Mouse (Mus musculus) R1 (cell line): ENCODE data around the gene March4.
A peak's percentile ranks its signal among the peaks of the same experiment; 100 is the strongest.

Experiments used
- DNase-seq: peaks from one replicate; pipeline ENCODE4 v3.0.0-alpha.2; 2018; ENCODE audit warnings: low read depth, low spot score

March4 gene

DNA sequence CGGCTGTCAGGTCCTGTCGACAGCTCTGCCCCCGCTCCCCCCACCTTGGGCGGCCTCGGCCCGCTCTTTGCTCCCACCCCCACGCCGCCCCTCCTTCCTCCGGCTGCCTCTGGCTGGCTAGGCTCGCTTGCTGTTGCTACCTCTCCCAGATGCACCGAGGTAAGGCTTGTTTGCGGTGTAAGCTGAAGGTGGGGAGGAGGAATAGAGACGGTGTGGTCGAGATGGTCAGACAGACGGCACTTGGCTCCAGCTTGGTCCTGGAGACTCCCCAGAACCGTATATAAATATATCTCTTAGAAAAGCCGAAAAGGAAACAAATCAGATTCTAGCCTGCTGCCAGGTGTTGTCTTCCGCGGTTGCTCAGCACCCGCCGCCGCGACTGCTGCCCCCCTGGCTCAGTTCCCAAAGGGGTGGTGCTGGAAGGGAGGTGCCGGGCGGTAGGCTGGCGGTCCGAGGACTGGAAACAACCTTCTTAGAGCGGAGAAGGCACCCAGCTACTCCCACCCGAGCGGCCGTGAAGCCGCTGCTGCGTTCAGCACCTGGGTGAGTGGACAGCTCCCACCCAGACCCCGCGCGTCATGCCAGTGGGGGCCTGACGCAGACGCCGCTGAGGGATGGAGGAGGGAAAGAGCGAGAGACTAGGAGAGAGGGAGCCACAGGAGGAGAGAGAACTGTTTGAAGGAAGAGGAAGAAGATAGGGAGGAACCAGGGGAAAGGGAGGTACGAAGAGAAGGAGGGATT, at the start of gene March4:
TSS of gene March4 (minus strand) at position 320 of the 741 bp plus-strand sequence.
- peak; percentile 72 for DNase-seq

DNA sequence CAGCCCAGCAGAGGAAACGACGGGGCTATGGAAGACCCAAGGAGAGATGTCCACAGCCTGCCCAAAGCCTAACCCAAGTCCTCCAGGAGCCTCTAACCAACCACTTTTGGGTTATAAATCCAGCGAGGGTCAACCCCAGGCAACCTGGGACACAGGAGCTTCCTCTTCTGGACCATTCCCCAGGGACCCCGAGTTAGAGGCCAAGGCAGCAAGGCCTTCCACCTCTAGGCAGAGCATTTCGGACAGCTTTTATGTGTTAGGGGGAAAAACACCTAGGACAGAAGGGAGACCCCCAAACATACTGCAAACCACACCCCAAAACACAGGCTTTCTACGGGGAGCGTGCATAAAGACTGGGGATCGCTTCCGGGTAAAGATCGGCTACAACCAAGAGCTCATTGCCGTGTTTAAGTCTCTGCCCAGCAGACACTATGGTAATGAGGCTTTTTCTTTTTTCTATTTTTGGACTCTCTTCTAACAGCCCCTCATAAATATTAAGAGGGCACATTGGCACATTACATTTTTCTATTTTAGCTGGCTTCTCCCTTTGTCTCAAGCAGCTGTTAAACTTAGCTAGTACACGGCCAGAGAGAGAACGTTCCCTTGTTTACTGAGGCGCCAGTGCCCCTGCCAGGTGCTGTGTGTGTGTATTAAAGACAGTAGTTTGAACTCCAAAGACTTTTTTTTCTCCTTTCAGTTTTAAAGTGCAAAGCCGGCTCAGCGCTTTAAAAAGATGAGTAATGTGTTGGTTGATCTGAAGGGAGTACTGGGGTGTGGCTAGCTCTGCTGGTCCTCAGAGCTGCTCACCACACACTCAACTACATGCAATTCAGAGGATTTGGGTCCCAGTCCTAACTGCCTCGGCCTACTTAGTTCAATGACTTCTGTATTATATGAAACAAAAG, 49.5 kb upstream of the March4 start:
- DNase-seq = no peak

DNA sequence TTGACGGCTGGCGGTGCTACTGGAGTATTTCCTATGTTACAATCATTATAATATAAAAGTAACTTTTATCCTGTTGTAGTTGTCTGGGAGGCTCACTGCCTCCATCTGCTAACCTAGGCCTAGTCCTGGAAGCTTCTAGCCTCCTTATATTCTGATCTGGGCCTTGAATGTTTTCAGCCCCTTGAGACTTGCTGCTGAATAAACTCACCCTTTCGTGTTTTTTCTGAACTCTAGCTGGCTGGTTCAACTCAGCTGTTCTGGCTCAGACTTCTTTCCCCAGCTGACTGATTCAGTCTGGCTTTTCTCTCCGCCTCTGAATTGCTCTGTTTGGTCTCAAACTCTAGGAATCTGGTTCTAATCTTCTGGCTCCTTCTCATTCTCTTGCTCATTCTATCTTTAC, 47.2 kb upstream of the March4 start:
- DNase-seq = no peak

DNA sequence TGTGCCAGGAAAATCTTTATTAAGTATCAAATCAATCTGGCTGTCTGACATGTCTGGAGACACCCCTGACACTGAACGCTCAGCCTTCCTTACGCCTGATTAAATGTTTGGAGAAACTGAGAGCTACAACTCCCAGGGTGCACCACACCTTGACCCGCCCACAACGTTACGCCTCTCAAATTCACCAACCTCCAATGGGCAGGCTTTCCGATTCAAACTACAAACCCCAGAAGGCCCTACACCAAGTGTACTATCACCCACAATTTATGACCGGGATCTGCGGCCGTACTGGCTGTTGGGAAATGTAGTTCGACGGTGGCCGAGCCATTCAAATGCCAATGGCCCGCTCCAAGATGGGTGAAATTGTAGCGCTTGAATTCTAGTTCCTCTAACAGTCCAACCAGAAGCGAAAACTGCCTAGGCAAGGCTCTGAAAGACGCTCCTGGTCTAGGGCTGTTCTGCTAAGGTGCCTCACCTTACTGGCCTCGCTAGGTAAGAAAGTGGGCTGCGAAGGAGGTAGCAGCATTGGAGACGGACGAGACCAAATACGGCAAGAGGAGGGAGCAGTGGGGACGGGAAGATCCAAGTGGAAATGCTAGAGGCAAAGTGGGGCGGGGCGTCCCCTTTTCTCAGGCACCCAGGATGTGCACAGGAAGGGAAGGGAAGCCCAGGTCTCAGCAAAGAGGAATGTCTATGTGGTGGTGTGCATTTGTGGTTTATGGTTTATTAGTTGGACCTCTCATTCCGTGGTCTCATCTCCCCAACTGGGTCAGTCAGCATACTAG, 46.4 kb upstream of the March4 start, which contains the start of gene Smarcal1:
TSS of gene Smarcal1 (plus strand) at position 305 of the 785 bp plus-strand sequence.
- peak; percentile 99 for DNase-seq

DNA sequence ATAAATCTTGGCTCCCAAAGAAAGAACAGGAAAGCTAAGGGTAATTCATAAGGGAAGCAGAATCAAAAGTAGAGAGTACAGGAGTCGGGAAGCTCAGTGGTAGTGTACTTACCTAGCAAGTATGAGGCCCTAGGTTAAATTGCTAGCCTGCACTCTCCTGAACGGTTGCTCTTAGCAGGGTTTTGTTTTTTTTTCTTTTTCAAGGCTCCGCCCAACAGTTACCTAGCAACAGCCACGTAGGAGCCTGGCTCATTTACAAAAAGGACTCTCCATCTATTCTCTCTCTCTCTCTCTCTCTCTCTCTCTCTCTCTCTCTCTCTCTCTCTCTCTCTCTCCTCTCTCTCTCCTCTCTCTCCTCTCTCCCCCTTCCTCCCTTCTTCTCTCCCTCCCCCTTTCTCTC, 42.1 kb upstream of the March4 start:
- peak; percentile 82 for DNase-seq

DNA sequence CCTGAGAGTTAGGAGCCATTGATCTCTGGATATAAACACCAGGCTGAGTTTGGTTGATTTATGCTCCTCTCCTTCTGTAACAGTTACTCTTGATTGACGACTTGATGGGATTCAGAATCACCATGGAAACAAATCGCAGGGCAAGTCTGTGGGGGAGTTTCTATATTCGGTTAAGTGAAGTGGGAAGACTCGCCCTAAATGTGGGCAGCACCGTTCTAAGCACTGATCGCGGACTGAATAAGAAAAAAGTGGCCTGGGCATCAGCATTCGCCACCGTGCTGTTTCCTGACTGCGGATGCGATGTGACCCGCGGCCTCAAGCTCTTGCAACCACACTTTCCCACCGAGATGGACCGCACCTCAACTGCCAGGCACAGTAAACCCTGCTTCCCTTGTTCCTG, 41.6 kb upstream of the March4 start:
- DNase-seq = peak; percentile 37

DNA sequence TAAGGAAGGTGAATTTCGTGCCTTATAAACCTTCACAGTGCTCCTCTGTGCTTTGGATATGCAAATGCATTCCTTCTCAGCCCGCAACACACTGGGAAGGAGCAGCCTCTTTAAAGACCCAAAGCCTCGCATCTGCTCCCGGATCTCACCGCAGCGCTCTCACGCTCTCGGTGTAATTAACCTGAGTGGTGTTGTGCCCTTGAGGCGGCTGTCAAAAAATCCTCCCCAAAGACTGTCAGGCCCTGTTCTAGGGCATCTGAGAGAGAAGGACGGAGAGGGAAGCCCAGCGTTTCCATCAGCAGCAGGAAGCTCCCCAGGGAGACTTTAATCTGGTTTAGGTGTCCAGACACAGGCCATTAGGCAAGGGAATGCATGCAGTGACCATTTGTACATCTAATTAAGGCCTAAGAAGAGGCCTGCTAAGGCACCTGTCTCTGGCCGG, 40.8 kb upstream of the March4 start:
- peak; percentile 71 for DNase-seq

DNA sequence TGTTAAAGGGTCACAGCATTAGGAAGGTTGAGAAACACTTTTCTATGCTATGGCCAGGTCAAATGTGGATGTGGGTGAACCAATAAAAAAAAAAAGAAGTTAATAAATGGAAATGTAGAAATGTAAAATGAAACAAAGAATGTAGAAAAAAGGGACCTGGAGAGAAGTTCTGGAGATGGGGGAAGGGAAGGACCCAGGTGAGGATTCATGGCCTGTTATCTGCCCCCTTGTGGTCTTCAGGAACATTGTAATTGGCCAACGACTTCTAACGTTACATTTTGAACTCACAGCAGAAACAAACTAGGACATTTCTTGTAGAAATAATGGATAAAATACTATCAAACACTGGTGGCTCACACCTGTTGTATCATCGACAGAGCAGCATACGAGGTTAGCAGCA, 38.4 kb upstream of the March4 start:
- peak; percentile 51 for DNase-seq

DNA sequence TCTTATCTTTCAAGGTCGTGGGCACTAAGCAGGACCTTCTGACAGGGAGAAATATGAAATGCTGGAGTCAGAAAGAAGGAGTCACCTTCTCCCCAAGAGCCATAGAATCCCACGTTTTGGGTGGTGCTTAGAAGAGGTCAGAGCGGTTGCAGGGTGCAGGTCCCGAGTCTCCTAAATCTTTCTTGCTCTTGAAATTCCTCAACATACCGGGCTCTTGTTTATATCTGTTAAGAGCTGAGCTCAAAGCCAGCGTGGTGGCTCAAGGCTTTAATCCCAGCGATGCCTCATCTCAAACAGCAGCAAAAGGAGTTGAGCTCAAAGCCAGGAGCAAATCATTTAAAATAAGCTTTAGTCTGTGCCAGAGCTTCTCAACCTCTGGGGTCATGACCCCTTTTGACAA, 37.9 kb upstream of the March4 start:
- no peak for DNase-seq

DNA sequence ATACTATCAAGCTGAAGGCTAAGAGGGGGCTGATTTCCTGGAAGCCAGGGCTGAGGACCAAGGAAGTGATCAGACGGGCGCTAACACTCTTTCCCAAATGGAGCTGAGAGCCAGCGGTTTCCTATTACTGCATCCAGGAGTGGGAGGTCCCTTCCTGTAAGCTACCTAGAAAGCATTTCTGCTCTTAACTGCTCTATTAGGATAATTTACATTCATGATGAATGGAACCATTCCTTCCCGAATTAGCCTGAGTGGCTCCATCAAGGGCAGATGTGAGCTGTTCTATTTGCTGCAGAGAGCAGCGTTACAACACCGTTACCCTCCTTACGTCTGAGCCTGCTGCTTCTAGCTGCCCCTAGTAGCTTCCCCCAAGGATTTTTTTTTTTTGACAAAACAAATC, 37.3 kb upstream of the March4 start:
- DNase-seq = no peak

DNA sequence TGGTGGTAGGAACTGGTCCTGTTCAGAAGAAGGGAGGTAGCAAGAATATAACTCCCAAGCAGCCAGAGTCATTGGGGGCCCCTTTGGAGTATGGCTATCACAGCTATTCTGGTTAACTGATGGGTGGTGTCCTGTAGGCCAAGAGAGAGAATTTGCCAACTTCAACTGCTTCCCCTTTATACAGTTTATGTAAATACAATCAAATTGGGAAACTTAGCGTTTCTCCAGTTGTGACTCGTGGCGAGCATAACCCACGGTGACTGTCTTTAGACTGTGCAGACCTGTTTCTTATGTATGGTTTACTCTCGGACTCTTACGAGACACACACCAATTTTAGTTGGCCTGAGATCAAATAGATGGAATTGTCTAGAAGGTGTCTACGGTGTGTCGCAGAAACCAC, 32.0 kb upstream of the March4 start:
- no peak for DNase-seq

DNA sequence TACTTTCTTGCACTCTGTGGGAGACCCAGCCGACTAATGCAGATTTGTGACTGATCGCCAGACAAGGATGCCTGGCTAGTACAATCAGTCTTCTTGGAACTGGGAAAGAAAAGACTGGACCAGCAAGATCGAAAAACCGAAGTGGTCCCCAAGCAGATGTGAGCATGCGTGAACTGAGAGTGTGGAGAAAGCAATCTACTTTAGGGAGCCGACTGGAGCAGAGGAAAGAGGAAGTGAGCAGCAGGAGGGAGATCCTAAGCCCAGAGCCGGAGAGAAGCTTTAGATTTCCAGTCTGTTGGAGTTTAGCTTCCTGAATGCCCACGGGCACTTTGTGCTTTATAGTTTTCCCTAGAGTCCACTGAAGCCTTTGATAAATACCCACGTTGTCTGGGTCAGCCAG, 30.3 kb upstream of the March4 start:
- peak; percentile 57 for DNase-seq

DNA sequence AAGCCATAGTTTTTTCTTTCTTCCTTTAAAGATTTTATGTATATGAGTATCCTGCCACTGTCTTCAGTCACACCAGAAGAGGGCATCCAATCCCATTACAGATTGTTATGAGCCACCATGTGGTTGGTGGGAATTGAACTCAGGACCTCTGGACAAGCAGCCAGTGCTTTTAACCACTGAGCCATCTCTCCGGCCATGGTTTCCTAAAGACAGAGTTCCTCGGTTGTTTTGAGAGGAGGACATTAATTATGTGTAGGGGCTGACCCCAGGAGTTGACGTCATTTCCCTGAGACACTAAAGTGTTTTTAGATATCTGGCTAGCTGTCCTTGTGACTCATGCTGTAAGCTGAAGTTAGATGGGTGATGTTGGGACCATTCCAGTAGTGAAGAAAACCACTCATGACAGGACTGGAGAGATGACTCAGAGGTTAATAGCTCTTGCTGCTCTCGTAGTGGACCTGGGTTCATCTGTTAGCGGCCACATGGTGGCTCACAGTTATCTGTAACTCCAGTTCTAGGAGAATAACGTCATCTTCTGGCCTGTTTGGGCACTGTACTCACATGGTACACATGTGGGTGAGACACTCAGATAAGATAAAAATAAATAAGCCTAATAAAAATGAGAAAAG, 27.7 kb upstream of the March4 start:
- no peak for DNase-seq

DNA sequence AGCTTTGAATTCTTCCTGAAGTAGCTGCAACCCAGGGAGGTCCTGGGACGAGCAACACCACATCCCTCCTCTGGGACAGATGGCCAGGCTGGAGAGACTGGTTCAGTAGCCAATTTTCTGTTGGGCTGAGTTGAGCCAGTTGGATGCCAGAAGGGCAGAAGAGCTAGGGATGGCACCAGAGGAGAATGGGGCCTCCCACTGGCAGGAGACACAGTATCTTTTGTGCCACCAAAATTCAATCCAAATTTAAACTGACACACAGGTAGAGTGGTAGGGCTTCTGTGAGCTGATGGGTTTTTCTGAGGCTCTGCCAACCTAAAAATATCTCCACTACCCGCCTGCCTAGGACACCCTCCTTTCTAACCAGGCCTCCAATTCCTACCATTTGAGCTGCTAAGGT, 21.9 kb upstream of the March4 start:
- no peak for DNase-seq

DNA sequence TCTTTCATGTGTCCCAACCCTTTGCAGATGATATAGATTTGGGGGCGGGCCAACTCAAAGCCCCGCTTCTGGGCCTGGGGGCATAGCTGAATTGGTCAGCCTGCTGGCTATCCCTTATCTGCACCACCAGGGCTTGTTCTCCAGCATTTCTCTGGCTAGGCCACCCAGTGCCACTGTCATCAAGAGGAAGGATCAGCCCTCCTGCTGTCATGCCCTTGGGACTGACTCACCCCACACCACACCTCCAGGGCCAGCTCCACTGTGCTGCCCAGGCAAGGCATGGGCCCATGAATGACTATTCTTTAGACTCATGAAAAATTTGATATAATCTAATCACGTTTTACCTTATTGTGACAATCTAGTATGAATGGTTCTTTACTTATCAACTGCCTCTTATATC, 19.7 kb upstream of the March4 start:
- no peak for DNase-seq

DNA sequence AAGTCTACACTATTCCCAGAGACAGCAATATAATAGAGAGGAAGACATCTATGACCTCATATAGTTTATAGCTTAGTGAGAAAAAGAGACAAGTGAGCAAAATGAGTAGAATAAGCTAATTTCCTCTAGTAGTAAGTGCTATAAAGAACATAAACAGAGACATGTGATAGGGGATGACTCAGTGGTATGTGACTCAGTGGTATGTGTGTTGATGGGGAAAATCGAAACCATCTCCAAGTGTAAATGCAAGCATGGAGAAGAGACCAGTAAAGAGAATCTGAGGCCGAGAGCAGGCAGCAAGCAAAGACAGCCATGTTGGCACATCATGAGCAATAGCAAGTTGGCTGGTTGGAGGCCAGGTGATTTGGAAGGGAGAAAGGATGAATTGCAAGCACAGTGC, 13.6 kb upstream of the March4 start:
- DNase-seq = no peak

DNA sequence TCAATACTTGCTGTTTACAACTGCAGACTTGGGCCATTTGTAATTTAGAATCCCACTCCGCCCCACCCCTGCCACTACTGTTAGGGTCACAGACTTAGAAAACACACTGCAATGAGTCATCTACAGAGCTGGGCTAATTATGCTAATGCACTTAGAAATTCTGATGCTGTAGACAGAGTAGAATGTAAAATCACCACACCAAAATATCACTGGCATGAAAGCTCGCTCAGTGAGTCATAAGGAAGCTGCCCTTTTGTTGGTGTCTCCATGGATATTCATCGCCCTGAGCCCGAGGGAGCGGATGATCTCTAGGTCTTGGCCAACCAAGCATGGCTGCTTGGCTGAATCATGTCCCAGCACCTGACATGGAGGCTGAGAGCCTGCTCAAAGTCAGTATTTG, 1.5 kb upstream of the March4 start:
- DNase-seq = no peak

DNA sequence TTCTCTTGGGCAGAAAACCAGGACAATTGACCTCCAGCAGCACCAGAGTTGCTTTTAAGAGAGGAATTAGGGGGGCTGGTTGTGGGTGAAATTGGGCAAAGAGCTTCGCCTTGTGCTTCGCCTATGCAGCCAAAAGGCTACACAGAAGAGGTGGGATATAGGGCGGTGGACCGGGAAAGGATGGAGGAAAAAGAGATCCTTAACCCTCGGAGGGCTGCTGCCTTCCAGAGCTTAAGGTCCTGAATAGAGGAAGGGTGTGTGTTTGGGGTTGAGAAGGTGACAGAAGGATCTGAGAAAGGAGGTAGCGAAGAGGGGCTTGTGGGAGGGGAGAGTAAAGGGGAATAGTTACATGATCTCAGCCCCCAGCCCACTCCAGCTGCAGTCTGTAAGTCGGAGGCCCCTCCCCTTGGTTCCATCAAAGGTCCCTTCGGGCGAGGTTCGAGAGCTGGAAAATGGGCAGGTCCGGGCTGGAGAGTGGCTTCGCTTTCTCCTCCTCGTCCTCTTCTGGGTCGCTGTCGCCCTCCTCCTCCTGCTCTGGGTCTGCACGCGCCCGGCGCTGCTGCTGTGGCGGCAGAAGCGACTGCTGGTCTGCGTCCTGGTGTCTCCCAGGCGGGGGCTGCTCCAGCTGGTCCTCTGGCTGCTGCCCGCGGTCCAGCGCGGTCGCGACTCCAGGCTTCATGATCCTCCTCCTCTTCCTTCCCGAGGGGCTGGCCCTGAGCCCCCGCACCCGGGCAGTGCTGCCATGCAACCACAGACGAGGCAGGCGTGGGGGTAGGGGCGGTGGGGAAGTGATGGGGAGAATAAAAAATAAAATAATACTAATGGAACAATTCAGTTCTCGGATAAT, 782 bp downstream of the March4 start:
- peak; percentile 15 for DNase-seq

DNA sequence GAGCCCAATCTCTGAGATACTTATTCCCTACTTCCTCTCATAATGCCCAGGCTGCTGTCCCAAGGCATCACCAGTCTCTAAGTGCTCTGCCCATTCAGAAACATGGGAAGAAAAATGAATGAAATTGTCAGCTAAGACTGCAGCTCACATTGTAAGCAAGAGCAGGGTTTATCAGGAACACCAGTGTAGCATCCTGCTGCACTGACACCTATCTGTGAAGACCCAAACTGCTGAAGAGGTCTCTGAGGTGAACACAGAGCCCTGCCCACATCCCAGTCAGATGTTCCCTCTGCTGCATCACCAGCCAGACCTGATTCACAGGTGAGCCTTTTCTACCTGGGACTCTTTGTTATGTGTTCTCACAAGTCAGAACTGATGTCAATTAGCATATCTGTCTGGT, 3.3 kb downstream of the March4 start:
- no peak for DNase-seq

DNA sequence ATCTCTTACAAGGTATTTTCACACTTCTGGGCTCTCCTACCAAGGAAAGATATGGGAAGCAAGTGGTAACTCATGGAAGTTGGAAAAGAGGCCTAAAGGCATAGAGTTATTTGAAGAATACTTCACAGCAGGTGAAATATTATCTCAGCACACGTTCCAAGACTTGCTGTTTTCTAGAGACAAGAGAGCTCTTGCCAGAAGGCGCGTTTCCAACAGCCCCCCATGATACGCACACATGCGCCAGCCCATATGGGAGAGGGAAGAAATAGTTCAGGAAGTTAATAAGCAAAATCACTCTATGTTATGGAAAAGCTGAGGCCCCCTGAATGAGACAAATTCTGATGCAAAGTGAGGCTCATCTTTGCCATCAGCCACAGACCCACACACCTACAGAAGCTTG, 3.8 kb downstream of the March4 start:
- DNase-seq = no peak
